Mouse (Mus musculus): ENCODE measurements around the gene Erich2.
A peak's percentile ranks its signal among the peaks of the same experiment; 100 is the strongest.
"Not testable (repeated sequence)": the region's sequence is repeated elsewhere in the genome, so short reads cannot be mapped to it uniquely, and the experiment has no call there.

Erich2 gene

GRCm38 (mm10) chr2:70508496-70508895 is at the start of gene Erich2:
Gene Erich2 (plus strand): TSS chr2:70508819.
- DNase-seq (ENCODE audit: low spot score in 2 of 2): no peak

GRCm38 (mm10) chr2:70463606-70464005 is 45.0 kb upstream of the Erich2 start:
- no peak for DNase-seq (ENCODE audit: low spot score in 2 of 2)

DNA sequence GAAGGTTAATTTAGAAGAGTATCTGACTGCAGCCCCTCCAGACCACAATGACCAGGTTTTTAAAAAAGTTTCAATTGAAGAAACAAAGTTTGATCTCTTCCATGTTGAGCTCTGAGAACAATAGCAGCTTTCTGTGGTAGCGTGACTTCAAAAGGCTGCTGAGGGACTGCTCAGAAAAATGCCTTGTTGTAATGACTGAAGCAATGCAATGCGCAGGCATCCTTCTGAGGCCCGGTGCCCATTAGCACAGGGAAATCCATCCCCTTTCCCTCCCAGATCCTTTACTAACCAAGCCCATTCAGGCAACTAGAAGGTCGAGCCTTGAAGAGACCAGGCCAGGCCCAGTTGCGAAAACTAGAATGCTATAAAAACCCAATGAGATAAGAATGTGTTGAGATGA is 37.5 kb upstream of the Erich2 start:
- no peak for DNase-seq (ENCODE audit: low spot score in 2 of 2)

DNA sequence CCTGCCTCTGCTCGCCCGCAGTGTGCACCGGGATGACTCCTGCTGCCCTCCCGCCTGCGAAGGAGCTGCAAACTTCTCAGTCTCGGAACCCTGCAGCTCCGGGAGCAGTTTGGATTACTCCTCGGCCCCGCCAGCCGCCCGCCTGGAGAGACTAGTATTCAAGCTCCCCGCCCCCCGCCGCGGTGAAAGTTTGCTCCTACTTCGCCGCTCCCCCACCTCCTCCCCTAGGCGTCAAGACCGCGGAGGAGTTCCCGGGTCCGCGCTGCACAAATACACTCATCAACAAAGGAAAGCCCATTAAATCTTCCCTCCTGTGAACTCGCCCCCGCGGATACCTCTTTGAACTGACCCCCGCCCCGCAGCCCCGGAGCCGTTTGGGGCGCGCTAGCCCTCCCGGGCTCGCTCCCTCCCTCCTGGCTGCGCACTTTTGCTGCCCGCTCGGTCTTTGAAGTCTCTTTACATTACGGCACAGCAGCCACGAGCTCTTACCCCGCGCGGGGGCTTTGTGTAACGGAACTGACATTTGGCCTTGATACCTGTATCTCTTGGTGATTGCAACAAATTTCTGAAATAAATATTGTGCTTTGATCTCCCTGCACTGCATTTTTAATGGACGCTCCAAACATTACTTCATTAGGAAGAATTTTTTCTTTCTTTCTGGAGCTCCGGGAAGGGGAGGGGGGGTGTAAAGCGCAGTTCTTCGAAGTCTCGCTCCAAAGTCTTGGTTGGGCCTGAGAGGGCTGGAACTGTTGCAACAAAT is 36.6 kb upstream of the Erich2 start:
- DNase-seq (ENCODE audit: low spot score in 2 of 2): no peak

- DNase-seq (ENCODE audit: low spot score in 2 of 2): no peak
These were observed 10.8 kb upstream of the Erich2 start for GRCm38 (mm10) chr2:70497715-70498318.

DNA sequence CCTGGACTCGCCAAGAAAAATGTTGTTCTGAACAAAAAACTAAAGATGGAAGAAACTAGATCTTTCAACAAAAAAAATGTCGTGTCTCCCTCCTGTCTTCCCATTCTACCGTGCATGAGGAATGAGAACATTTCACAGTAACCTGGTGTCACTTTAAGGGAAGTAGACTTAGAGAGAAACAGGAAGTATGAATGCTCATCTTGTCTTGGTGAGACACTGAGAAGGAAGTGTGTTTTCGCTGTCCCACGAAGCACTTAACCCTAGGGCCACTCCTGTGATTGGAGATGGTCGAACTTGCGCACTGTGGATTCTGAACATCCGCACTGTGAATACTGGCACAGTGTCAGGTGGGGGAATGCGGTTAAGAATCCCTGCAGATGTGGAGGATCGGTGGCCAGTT is 5.2 kb upstream of the Erich2 start:
- DNase-seq (ENCODE audit: low spot score in 2 of 2): no peak

GRCm38 (mm10) chr2:70505229-70505628 is 3.4 kb upstream of the Erich2 start:
- DNase-seq (ENCODE audit: low spot score in 2 of 2): no peak

DNA sequence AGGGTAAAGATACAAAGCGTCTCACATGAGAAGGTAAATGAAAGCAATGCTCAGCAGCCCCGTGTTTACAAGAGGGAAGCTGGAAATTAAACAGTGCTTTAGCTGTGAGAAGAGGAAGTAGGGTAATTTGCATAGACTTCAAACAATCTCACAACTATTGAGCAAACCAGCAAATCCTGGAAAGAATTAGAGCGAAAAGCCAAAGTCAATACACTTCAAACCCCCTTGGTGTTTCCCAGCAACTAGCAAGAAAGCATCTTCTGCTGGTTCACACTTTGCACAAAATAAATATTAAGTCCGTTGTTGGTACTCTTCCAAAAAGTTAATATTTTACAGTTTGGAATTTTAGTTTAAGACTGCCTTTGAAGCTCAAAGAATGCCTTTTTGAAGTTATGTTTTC is 2.7 kb upstream of the Erich2 start:
- peak; percentile 7 to 12 for DNase-seq (ENCODE audit: low spot score in 2 of 2)

DNA sequence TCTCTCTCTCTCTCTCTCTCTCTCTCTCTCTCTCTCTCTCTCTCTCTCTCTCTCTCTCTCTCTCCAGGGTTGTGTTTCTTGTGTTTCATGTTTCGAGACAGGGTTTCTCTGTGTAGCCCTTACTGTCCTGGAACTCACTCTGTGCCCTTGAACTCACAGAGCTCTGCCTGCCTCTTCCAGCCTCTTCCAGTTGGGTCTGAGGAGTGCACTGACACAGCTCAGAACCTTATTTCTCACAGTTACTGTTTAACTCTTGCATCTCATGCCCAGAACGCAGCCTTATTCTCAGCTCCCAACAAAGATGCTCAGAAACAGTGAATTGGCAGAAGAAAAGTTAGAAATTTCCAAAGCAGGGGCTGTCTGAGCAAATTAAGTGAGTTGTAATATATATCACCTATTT is 2.2 kb upstream of the Erich2 start:
- DNase-seq (ENCODE audit: low spot score in 2 of 2): no peak

- peak; percentile 9 to 16 for DNase-seq (ENCODE audit: low spot score in 2 of 2)
These were observed 508 bp downstream of the Erich2 start for GRCm38 (mm10) chr2:70509021-70509632.

DNA sequence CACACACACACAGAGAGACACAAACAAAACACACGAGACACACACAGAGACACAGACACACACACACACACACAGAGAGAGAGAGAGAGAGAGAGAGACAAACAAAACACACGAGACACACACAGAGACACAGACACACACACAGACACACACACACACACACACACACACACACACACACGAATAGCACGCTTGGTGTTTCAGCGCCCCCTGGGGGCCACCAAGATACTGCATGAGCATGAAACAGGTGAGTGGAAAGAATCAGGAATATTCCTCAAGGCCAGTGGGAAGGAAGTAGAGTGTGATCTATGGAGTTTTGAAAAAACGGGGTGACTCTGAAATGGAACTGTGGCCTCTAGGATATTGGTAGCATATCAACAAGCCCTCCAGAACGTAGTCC is 29.7 kb downstream of the Erich2 start:
- not testable (repeated sequence) for DNase-seq (ENCODE audit: low spot score in 2 of 2)

DNA sequence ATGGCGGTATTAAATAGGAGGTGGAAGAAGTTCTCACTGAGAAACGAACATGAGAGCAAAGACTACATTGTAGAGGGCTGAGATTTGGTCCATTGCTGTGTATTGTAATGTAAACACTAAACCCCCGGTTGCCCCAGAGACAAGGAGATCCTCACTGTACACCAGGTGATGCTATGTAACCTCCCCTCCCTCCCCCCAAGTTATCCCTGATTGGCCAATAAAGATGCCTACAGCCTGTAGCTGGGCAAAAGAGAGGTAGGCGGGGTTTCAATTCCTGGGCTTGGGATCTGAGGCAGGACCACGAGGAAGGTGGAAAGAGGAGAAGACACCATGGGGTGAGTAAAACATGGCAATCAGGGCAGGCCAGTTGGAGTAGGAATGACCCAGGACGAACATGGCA is 42.1 kb downstream of the Erich2 start:
- DNase-seq (ENCODE audit: low spot score in 2 of 2): no peak

GRCm38 (mm10) chr2:70551446-70551845 is 42.8 kb downstream of the Erich2 start:
- peak; percentile 37 to 41 for DNase-seq (ENCODE audit: low spot score in 2 of 2)

GRCm38 (mm10) chr2:70552067-70552598 is 43.5 kb downstream of the Erich2 start:
- no peak for DNase-seq (ENCODE audit: low spot score in 2 of 2)

DNA sequence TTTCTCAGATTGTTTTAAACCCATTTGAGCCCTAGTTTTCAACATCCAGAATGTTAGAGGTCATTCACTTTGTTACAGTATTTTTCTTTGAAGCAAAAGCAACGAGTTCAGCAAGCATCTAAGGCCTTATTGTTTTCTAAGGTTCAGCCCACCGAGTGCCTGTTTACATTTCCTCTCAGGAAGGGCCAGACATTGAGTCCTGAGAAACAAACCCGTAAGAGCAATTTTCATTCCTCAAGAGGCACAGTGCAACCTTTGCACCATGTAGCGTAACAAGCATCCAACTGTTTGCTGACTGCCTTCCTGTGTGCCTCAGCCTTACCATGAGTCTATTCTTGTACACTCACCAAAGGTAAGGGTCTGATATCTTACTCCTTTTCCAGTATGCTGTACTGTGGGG is 44.2 kb downstream of the Erich2 start, which contains the start of gene Gad1:
Gad1 (plus strand) TSS at position 301 of the 400 bp plus-strand sequence.
- DNase-seq (ENCODE audit: low spot score in 2 of 2): no peak

- DNase-seq (ENCODE audit: low spot score in 2 of 2): peak; percentile 51
These were observed 45.2 kb downstream of the Erich2 start for GRCm38 (mm10) chr2:70553826-70554225.

GRCm38 (mm10) chr2:70558112-70558842 is 49.7 kb downstream of the Erich2 start:
- DNase-seq (ENCODE audit: low spot score in 2 of 2): peak; percentile 78 to 87

DNA sequence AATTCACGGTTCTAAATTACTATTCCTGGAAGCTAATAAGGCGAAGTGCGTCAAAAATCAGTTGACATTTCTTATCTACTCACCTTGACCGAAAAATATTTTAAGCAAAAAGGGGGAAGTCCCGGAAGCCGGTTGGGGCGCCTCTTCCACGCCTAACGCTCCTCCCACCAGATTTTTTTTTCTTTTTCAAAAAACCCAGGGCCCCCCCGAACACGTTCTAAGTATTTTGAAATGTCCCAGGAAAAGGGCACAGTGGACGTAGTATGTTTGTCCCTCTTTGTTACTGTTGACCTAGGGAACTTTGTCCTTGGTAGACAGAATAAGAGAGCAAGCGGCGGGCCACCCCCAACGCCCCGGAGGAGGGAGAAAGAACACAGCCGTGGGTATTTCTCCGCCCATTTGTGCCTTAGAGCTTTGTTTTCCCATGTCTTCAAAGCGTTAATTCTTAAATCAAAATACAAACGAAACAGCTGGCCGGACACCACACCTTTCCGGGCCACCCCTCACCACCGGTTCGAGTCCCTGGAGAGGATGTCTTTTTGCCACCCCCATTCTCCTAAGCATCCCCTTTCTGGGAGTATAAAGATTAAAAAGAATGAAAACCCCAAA is 50.3 kb downstream of the Erich2 start:
- peak; percentile 68 to 75 for DNase-seq (ENCODE audit: low spot score in 2 of 2)

- DNase-seq (ENCODE audit: low spot score in 2 of 2): peak; percentile 90 to 92
These were observed 50.9 kb downstream of the Erich2 start for GRCm38 (mm10) chr2:70559520-70559919.

GRCm38 (mm10) chr2:70561077-70561795 is 52.6 kb downstream of the Erich2 start:
- DNase-seq (ENCODE audit: low spot score in 2 of 2): peak; percentile 36 to 45

- DNase-seq (ENCODE audit: low spot score in 2 of 2): no peak
These were observed 53.4 kb downstream of the Erich2 start for GRCm38 (mm10) chr2:70562011-70562491.

Data from spleen, postnatal 36 days (tissue).